Mouse (Mus musculus) limb, embryonic 11.5 days (tissue): ENCODE measurements around the gene Fam186b. TPM values are rescaled to one million over a fixed set of nuclear protein-coding genes. Genes with fewer than 3 reads are reported as not detected.

Source experiments
- ATAC-seq: fragments of 200-750 bp; cut with Nextera tagmentation; 2 replicates; pipeline ENCODE4 v1.8.0; 2017; ENCODE audit warnings: low read depth; ENCODE audit not compliant: insufficient number of reproducible peaks, low FRiP score, low TSS enrichment
- DNase-seq: peaks from one replicate; pipeline ENCODE4 v3.0.0-alpha.2; 2015; ENCODE audit warnings: low spot score
- H3K27ac ChIP-seq: fragments of 300-500 bp; sonication (generic); replicated peaks from 2 replicates; pipeline ENCODE4 v1.5.1; 2014; ENCODE audit warnings: low read depth, mild to moderate bottlenecking, low read length
- H3K27me3 ChIP-seq: fragments of 300-500 bp; sonication (generic); 2 replicates; pipeline ENCODE4 v1.6.1; 2014; ENCODE audit warnings: mild to moderate bottlenecking, low read length, mixed read lengths; ENCODE audit not compliant: control insufficient read depth, insufficient read depth
- H3K36me3 ChIP-seq: fragments of 300-500 bp; sonication (generic); 2 replicates; pipeline ENCODE4 v1.6.1; 2014; ENCODE audit warnings: mild to moderate bottlenecking, low read length, moderate library complexity, mixed read lengths; ENCODE audit not compliant: control insufficient read depth, insufficient read depth
- H3K4me1 ChIP-seq: fragments of 300-500 bp; sonication (generic); 2 replicates; pipeline ENCODE4 v1.6.1; 2014; ENCODE audit warnings: low read length, mixed read lengths; ENCODE audit not compliant: control insufficient read depth, insufficient read depth
- H3K4me2 ChIP-seq: fragments of 300-500 bp; sonication (generic); 2 replicates; pipeline ENCODE4 v1.6.1; 2014; ENCODE audit warnings: low read depth, mild to moderate bottlenecking, moderate library complexity; ENCODE audit not compliant: severe bottlenecking
- H3K4me3 ChIP-seq: fragments of 300-500 bp; sonication (generic); 2 replicates; pipeline ENCODE4 v1.5.1; 2014; ENCODE audit warnings: low read depth, low read length
- H3K9ac ChIP-seq: fragments of 300-500 bp; sonication (generic); 2 replicates; pipeline ENCODE4 v1.6.1; 2014; ENCODE audit warnings: mild to moderate bottlenecking, low read length
- H3K9me3 ChIP-seq: fragments of 300-500 bp; sonication (generic); 2 replicates; pipeline ENCODE4 v1.6.1; 2016; ENCODE audit warnings: low read length; ENCODE audit not compliant: control insufficient read depth
- WGBS: fragments of 180-500 bp; shearing (Covaris S2); extraction: QIAGEN DNeasy Blood & Tissue Kit; methylation state at CpG from one replicate; pipeline ENCODE4 v1.1.7; 2014; 5-methylcytosine and 5-hydroxymethylcytosine counted together
- polyA plus RNA-seq: library from polyadenylated mRNA; unstranded; fragments of >200 nt; fragmentation: Nextera tagmentation; extraction: Ambion mirVana; gene quantifications from 2 replicates; pipeline ENCODE4 v1.2.1, GENCODE M21; 2014

Gene Fam186b
- polyA plus RNA-seq, 1 experiment from 2014 or later = not detected

DNA sequence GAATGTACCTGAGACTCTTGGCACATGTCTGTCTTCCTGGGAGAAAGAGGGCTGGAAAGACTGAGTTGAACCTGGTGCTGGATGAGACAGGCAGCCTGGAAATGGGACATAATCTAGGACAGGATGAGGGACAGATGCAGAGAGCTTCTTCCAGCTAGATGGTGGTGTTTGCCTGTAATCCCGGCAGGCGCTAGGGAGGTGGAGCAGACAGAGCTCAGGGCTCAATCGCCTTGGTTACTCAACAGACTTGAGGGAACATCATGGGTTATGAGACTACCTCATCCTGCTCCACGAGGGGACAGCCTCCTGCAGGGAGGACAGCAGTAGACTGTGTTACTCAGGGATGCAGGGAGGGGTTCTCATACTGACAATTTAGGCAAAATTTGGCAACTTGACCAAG, 54.4 kb downstream of the Fam186b start:
- no peak overlapping the region for H3K4me2 ChIP-seq
- ATAC-seq = no peak
- H3K9ac ChIP-seq = no peak overlapping the region
- H3K27ac ChIP-seq = no peak overlapping the region
- no peaks in the 10 kb centered on the region for H3K27me3 ChIP-seq
- 83% methylated on average over 4 of the region's 4 CpGs for WGBS
- H3K9me3 ChIP-seq = no peaks in the 10 kb centered on the region
- no peaks in the 10 kb centered on the region for H3K4me1 ChIP-seq
- peaks cover 10% of the 10 kb centered on the region; the same call in 1 of the 2 replicates for H3K36me3 ChIP-seq
- DNase-seq = no peak
- H3K4me3 ChIP-seq = no peak overlapping the region

DNA sequence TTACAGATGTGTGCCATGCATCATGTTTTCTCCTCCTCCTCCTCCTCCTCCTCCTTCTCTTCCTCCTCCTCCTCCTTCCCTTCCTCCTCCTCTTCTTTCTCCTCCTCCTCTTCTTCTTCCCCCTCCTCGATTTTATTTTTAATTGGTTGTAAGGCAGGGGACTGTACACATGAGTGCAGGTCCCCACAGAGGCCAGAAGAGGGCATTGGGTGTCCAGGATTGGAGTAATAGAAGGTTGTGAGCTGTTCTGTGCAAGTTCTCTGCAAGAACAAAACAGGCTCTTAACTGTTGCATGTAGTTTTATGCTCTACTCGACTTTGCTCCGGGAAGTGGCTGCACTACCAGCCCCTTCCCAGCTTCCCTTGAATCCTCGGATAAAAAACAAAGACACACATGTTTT, 55.6 kb downstream of the Fam186b start:
- 80% methylated on average over 4 of the region's 4 CpGs for WGBS
- H3K4me1 ChIP-seq = no peaks in the 10 kb centered on the region
- H3K9me3 ChIP-seq = no peaks in the 10 kb centered on the region
- H3K4me3 ChIP-seq = no peak overlapping the region
- no peak overlapping the region for H3K4me2 ChIP-seq
- ATAC-seq (no peak), DNase-seq (no peak)
- H3K27ac ChIP-seq = no peak overlapping the region
- H3K9ac ChIP-seq = no peak overlapping the region
- H3K27me3 ChIP-seq = no peaks in the 10 kb centered on the region
- H3K36me3 ChIP-seq = peaks cover 7% of the 10 kb centered on the region; the same call in 1 of the 2 replicates

DNA sequence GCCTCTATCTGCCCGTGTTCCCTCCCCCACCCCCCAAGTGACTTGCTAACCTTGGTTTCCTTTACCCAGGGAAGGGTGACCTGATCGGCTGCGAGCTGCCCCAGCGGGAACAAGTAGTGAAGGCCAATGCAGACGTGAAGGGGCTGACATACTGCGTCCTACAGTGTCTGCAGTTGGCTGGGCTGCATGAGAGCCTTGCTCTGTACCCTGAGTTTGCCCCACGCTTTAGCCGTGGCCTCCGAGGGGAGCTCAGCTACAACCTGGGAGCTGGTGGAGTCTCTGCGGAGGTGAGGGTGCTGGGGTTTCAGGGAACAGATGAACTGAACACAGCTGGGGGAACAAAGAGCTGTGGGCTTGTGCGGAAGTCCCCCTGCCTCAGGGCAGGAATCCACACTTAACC, 57.7 kb downstream of the Fam186b start:
- Histone ChIP-seq H3K9ac (0 out of 2 replicates have a peak overlapping the region, but pooled peaks have one; percentile 2), H3K4me2 (no peak overlapping the region), H3K36me3 (no peaks in the 10 kb centered on the region; the same call in 1 of the 2 replicates), H3K27me3 (no peaks in the 10 kb centered on the region), H3K4me1 (no peaks in the 10 kb centered on the region), H3K27ac (no peak overlapping the region), H3K4me3 (no peak overlapping the region), H3K9me3 (no peaks in the 10 kb centered on the region)
- DNase-seq (no peak), ATAC-seq (no peak)
- 57% methylated on average over 11 of the region's 11 CpGs for WGBS

DNA sequence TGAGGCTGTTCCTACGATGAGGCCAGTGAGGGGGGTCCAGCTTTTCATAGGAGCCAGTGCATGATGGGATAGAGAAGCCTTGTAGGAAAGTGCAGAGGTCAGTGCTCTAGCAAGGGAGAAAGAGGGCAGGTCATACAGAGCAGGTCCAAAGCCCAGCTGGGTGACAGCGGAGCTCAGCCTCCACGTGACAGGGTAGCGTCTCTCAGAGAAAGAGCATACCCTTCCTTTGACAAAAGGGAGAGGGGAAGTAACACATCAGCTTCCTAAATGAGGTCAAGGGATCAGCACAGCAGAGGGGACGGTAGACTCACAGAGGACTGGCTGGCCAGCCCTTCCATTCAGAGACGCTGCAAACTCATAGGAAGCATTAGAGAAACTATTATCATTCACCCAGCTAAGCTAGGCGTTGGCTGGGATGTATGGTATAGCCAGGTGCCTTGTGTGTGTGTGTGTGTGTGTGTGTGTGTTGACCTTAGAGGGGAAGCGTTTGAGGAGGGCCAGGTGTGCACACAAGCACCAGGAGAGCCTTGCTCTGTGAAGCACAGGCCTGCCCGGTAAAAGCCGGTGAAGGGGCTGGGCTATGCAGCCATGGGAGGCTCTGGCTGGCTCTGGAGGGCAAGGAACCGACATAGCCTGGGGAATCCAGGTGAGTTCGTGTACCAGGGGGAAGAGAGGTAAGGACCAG, 61.2 kb downstream of the Fam186b start:
- H3K9ac ChIP-seq = no peak overlapping the region
- no peak overlapping the region for H3K27ac ChIP-seq
- H3K4me3 ChIP-seq = no peak overlapping the region
- H3K27me3 ChIP-seq = peaks cover 9% of the 10 kb centered on the region; the same call in 1 of the 2 replicates
- DNase-seq = no peak
- no peaks in the 10 kb centered on the region for H3K4me1 ChIP-seq
- WGBS = 65% methylated on average over 12 of the region's 12 CpGs
- no peak overlapping the region for H3K4me2 ChIP-seq
- H3K36me3 ChIP-seq = no peaks in the 10 kb centered on the region
- no peak for ATAC-seq
- H3K9me3 ChIP-seq = no peaks in the 10 kb centered on the region

DNA sequence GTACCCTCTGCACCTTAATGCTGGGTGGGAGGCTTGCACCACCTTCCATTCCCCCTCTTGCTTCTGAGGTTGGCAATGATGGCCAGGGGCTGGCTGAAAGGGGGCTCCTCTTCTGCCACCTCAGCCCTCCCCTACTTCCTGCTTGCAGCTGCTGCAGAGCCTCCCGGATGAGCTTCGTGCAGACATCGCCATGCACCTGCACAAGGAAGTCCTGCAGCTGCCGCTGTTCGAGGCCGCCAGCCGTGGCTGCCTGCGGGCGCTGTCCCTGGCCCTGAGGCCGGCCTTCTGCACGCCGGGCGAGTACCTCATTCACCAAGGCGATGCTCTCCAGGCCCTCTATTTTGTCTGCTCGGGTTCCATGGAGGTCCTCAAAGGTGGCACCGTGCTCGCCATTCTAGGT, 62.0 kb downstream of the Fam186b start:
- H3K36me3 ChIP-seq = no peaks in the 10 kb centered on the region
- no peak for DNase-seq
- no peak overlapping the region for H3K9ac ChIP-seq
- no peak overlapping the region for H3K4me3 ChIP-seq
- H3K27me3 ChIP-seq = peaks cover 12% of the 10 kb centered on the region; the same call in 1 of the 2 replicates
- no peaks in the 10 kb centered on the region for H3K9me3 ChIP-seq
- ATAC-seq = no peak
- H3K4me1 ChIP-seq = no peaks in the 10 kb centered on the region
- no peak overlapping the region for H3K4me2 ChIP-seq
- 64% methylated on average over 17 of the region's 17 CpGs for WGBS
- H3K27ac ChIP-seq = no peak overlapping the region

DNA sequence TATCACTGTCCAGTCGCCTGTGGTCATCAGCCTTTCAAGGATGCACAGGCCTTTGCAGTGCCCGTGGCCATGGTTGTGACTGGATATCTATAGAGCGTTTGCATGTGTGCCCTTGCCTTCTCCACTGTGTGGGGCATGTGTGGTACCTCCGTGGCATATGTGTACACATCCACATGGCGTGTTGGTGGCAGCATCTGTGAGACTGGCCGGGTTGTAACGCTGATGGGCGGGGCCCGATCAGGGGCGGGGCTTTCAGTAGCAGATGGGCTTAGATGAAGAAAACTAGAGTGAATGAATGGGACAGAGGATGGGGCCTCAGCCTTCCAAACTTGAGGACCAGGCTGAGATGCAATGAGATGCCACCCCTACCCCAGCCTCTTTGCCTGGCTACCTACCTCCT, 63.7 kb downstream of the Fam186b start:
- peaks cover 26% of the 10 kb centered on the region for H3K27me3 ChIP-seq
- H3K4me1 ChIP-seq = no peaks in the 10 kb centered on the region
- no peak for ATAC-seq
- DNase-seq = no peak
- H3K27ac ChIP-seq = no peak overlapping the region
- no peak overlapping the region for H3K9ac ChIP-seq
- H3K4me2 ChIP-seq = no peak overlapping the region
- no peaks in the 10 kb centered on the region for H3K36me3 ChIP-seq
- no peaks in the 10 kb centered on the region for H3K9me3 ChIP-seq
- WGBS = 67% methylated on average over 10 of the region's 10 CpGs
- no peak overlapping the region for H3K4me3 ChIP-seq

DNA sequence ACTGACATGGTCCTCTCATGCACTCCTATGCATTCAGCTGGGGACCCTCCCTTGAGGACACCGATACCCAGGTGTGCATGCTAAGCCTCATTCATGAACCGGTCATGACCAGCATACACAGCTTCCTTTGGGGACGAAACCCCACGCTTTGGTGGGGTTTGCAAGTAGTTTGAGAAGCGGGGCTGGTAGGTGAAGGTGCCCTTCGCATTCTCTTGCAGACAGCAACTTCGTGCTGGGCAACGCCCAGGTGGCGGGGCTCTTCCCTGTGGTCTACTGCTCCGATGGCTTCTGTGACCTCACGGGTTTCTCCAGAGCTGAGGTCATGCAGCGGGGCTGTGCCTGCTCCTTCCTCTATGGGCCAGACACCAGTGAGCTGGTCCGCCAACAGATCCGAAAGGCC, 69.6 kb downstream of the Fam186b start:
- Histone ChIP-seq H3K4me3 (no peak overlapping the region), H3K36me3 (no peaks in the 10 kb centered on the region), H3K27ac (no peak overlapping the region), H3K4me2 (no peak overlapping the region), H3K27me3 (peaks cover 74% of the 10 kb centered on the region), H3K9ac (no peak overlapping the region), H3K4me1 (peaks cover 25% of the 10 kb centered on the region), H3K9me3 (no peaks in the 10 kb centered on the region)
- 16% methylated on average over 14 of the region's 14 CpGs for WGBS
- DNase-seq (no peak), ATAC-seq (no peak)

DNA sequence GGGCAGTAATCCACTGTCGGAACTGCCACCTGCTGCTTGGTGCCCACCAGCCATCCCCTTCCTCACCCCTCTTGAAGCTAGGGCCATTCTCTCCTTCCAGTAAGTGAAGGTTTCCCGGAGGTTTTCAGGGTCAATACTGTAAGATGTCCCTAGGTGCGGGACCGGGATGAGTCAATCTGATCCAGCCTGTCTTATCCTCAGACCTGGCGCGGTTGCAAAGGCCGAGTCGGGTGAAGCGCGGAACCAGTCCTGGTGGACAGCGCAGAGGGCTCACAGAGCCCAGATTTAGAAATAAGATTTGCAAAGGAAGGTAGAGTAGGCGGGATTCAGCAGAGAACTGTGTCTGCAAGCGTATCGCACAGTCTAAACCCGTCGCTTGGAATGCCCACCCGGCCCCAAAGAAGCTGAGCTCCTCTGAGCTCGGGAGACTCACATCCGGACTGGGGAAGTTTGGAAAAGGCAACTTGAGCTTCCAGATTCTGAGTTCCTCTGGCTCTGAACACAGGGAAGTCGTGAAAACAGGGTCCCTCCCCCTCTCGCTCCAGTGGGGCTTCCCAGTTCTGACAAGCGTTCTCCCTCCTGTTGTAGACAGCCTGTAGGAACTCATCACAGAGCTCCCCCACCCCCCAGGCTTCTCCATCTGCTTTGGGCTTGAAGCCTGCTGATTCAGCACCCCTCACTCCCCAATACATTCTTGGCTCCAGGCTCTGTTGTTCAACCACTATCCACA, 70.4 kb downstream of the Fam186b start:
- Histone ChIP-seq H3K36me3 (no peaks in the 10 kb centered on the region), H3K27me3 (peaks cover 69% of the 10 kb centered on the region), H3K4me3 (peak overlapping the region; percentile 28; the same call in 1 of the 2 replicates), H3K4me1 (peaks cover 25% of the 10 kb centered on the region), H3K4me2 (no peak overlapping the region; the same call in 1 of the 2 replicates), H3K9me3 (no peaks in the 10 kb centered on the region), H3K9ac (no peak overlapping the region), H3K27ac (no peak overlapping the region)
- WGBS = under 1% methylated on average over 22 of the region's 22 CpGs
- DNase-seq = peak; percentile 58
- no peak for ATAC-seq
